Mouse (Mus musculus) embryonic fibroblast, embryonic 13.5 days (primary cell): ENCODE results near the gene Mapkbp1. TPM values are rescaled to one million over a fixed set of nuclear protein-coding genes. Genes with fewer than 3 reads are reported as not detected.

ENCODE experiments used
- H3K27ac ChIP-seq: 2 replicates; pipeline ENCODE4 v1.5.1; 2012; ENCODE audit warnings: low read length, control low read depth, inconsistent platforms; ENCODE audit not compliant: insufficient read depth
- H3K4me1 ChIP-seq: 2 replicates; pipeline ENCODE4 v1.6.1; 2011; ENCODE audit warnings: low read length; ENCODE audit not compliant: control insufficient read depth, insufficient read depth
- H3K4me3 ChIP-seq: 2 replicates; pipeline ENCODE4 v1.5.1; 2011; ENCODE audit warnings: mild to moderate bottlenecking, control low read depth, low read length; ENCODE audit not compliant: insufficient read depth
- CTCF ChIP-seq: IDR thresholded peaks from 2 replicates; pipeline ENCODE4 v1.5.1; 2011; ENCODE audit warnings: mild to moderate bottlenecking, control low read depth, low read length, moderate library complexity, borderline replicate concordance; ENCODE audit not compliant: insufficient read depth
- POLR2A ChIP-seq: IDR thresholded peaks from 2 replicates; pipeline ENCODE4 v1.6.1; 2011; ENCODE audit warnings: low read depth, mild to moderate bottlenecking, control low read depth, low read length, moderate library complexity
- polyA plus RNA-seq: library from polyadenylated mRNA; stranded (reverse); fragments of >200 nt; gene quantifications from 2 replicates; pipeline ENCODE4 v1.2.4, GENCODE M21; 2011; ENCODE audit warnings: low read depth; ENCODE audit not compliant: missing spikeins, insufficient read length

The Mapkbp1 gene
- polyA plus RNA-seq, 1 experiment, result 14.6 TPM

DNA sequence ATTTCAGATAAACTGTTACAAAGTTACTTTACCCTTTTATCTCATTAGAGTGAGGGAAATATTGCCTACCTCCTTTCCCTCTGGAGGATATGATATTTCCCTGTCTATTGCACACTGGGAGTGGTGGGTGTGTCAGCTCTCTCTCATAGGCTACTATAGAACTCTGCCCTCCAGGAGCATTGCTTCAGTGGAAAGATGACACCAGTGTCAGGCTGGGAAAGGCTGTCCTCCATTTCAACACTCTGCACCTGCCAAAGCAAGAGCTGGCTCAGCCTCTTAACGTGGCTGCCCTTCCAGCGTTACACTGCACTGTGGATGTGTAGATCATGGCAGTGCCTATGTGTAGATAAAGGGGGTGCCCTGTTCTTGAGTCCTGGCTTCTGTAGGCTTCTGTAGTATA lies 19.9 kb downstream of the Mapkbp1 start:
- TF ChIP-seq POLR2A, result no peak
- no peak for TF ChIP-seq CTCF
- H3K27ac ChIP-seq, result no peak overlapping the region
- peaks cover 12% of the 10 kb centered on the region for H3K4me1 ChIP-seq
- H3K4me3 ChIP-seq, result no peak overlapping the region

GRCm38 (mm10) chr2:119993515-119993914 lies 21.0 kb downstream of the Mapkbp1 start:
- Histone ChIP-seq H3K27ac (peak overlapping the region; percentile 14; the same call in 1 of the 2 replicates), H3K4me3 (no peak overlapping the region)
- TF ChIP-seq POLR2A (no peak), CTCF (no peak)

DNA sequence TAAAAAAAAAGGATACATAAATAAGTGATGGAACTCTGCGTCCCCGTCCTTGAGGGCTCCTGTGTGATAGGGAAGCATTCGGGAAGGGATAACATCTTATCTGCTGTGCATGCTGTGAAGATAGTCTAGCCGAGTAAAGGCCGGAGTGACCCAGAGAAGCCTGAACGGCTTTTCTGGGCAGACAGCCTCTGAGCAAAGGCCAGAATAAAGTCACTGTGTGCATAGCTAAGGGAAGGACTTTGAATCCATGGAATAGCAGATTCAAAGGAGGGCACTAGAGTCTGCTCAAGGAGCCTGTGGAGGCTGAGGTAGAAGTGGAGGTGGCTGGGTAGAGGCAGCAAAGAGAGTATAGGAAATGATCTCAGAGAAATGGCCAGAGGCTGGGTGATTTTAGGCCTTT lies 22.3 kb downstream of the Mapkbp1 start:
- peak overlapping the region; percentile 85 for H3K27ac ChIP-seq
- H3K4me3 ChIP-seq, result no peak overlapping the region
- no peak for TF ChIP-seq POLR2A
- TF ChIP-seq CTCF, result no peak
- H3K4me1 ChIP-seq, result peaks cover 12% of the 10 kb centered on the region

More at GRCm38 (mm10) chr2:119993515-119993914, 21.0 kb downstream of the Mapkbp1 start:
- peaks cover 12% of the 10 kb centered on the region for H3K4me1 ChIP-seq

DNA sequence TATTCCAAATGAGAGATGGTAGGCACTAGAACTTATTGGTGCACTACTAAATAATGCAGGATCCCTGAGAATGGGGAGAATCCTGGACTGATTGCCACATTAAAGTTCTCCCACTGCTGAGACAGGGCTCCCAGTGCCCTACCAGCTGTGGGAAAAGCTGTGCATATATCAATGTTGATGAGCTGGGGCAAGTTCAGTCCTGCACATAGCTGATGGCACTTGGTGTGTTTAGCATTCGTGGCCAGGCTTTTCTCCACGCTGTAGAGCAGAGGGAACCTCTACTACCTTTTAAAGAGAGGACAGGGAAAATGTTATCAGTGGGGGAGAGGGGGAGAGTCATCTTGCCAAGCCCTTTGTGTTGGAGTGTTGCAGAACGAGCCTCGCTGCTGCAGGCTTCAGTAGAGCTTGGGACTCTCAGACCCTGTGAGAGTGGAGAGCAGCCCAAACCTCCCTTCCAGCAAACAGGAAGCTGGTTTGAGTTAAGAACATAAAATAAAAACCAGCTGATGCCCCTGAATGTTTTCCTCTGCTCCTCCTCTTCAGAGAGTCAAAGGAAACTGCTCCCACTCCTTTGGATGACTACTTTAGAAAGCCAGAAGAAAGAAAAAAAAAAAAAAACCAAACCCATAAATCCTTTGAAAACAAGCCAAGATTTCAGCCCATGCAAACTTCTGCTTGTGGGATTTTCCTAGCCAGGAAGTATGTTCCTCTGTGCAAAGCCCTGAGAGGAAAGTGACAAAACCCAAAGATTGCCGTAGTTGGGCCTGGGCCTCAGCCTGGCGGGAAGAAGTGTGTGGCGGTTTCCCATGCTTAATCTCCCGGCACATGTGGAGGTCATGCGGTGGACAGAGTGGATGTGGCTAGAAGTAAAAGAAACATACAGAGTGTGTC lies 23.1 kb downstream of the Mapkbp1 start:
- no peak for TF ChIP-seq CTCF
- 0 out of 2 replicates have a peak, but pooled peaks have one; percentile 35 for TF ChIP-seq POLR2A
- Histone ChIP-seq H3K4me3 (no peak overlapping the region), H3K4me1 (peaks cover 12% of the 10 kb centered on the region), H3K27ac (peak overlapping the region; percentile 85)

DNA sequence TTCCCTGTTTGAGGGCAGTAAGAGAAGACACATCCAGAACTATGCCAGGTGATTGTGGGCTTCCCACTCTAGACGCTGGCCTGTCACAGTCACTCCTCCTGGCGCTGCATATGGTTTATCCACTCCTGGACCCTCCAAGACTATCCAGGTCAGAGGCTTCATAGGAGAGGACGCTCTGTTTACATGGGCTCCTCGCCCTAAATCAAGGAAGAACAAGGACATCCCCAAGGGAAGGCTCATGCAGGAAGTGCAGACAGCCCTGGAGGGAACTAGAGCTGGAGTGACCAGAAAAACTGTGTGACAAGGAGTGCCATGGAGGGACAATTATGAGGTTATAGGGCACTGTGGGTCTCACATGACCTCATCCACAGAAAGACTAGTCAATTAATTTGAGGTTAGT lies 24.9 kb downstream of the Mapkbp1 start:
- no peak overlapping the region for H3K27ac ChIP-seq
- no peak for TF ChIP-seq CTCF
- no peak for TF ChIP-seq POLR2A
- H3K4me3 ChIP-seq, result no peak overlapping the region
- H3K4me1 ChIP-seq, result peaks cover 12% of the 10 kb centered on the region

DNA sequence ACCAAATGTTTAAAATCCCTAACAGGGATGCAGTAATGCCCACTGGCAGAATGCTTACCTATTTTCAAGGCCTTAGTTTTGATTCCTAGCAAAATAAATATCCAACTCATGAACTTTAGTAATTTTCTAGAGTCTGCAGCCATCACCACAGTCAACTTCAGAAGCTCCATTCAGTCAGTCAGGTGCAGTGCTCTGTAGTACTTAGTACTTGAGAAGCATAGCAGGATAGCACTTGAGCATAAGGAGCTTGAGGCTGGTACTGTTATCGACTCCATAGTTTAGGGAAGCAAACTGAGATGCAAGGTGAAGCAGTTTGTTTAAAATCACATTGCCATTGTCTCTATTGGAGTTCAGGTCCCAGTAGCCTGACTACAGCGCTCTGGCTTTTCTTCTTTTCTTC lies 27.2 kb downstream of the Mapkbp1 start:
- Histone ChIP-seq H3K4me1 (peaks cover 12% of the 10 kb centered on the region), H3K4me3 (no peak overlapping the region), H3K27ac (no peak overlapping the region)
- TF ChIP-seq POLR2A (no peak), CTCF (no peak)

- Histone ChIP-seq H3K4me3 (no peak overlapping the region), H3K4me1 (peaks cover 6% of the 10 kb centered on the region; the same call in 1 of the 2 replicates), H3K27ac (no peak overlapping the region)
- TF ChIP-seq POLR2A (no peak), CTCF (no peak)
These were observed 28.5 kb downstream of the Mapkbp1 start for GRCm38 (mm10) chr2:120000882-120001584.

DNA sequence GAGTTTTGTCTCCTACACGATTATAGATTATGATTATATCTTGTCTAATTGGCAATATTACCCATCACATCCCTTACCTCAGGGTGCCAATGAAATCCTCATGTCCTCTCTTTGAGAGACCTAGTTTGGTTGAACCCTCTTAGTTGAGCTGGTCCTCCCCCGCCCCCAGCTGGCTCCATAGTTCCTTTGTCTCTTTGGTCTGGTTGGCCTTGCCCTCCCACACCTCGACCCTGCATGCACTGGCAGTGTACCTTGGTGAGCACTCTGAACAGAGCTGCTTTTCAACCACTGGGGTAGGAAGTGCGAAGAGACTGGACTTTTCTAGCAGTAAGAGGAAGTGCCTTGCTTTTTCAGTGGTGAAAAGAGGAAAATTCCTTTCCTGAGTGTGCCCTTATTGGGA lies 29.5 kb downstream of the Mapkbp1 start:
- no peak overlapping the region for H3K4me3 ChIP-seq
- peaks cover under 1% of the 10 kb centered on the region; the same call in 1 of the 2 replicates for H3K4me1 ChIP-seq
- TF ChIP-seq POLR2A, result no peak
- no peak for TF ChIP-seq CTCF
- no peak overlapping the region for H3K27ac ChIP-seq

DNA sequence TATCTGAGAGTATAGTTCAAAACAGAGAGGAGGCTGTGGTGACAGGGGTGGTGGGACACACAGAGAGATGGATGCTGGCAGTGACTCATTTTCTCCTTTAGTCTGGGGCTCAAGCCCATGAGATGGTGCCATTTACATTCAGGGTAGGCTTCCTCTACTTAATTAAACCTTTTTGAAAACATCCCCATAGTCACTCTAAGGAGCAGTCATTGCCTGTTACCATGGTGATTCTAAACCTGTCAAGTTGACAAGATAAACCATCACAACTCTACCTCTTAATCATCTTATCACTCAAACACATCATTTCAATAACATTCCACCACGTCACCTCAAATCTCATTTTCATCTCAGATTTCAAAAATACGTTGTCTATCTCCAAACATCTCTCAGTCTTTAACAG lies 31.5 kb downstream of the Mapkbp1 start:
- Histone ChIP-seq H3K4me1 (no peaks in the 10 kb centered on the region), H3K27ac (no peak overlapping the region), H3K4me3 (no peak overlapping the region)
- TF ChIP-seq CTCF (no peak), POLR2A (no peak)

GRCm38 (mm10) chr2:120006696-120007095 lies 34.2 kb downstream of the Mapkbp1 start:
- Histone ChIP-seq H3K4me3 (no peak overlapping the region), H3K4me1 (no peaks in the 10 kb centered on the region), H3K27ac (no peak overlapping the region)
- TF ChIP-seq POLR2A (no peak), CTCF (no peak)
